Mouse (Mus musculus): Measurements from ENCODE around the gene Tapbpl.
"Not testable (repeated sequence)": the region's sequence is repeated elsewhere in the genome, so short reads cannot be mapped to it uniquely, and the experiment has no call there.

Tapbpl gene

GRCm38 (mm10) chr6:125231117-125232044, at the start of gene Tapbpl:
Gene Tapbpl, minus strand, starts transcription at chr6:125231860.
- peak; percentile 58 to 59 for DNase-seq

DNA sequence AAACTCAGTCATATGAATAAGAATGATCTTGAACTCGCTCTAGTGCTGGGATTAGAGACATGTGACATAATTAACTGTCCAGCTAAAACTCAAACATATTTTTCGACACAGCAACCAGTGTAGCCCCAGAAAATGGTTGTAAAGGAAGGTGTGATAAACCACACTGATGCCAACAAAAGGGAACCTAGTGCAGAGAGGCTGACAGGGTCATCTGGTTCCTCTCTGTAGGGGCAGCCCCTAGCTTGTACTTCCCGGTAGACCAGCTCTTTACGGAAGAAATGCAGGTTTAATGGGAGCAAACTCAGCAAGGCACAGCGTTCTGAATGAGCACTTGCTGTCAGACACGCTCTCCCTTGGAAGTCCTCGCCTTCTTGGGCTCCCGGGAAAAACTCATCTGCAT, 48.1 kb upstream of the Tapbpl start:
- DNase-seq = no peak

- no peak for DNase-seq
Measured at GRCm38 (mm10) chr6:125274841-125275563, 43.3 kb upstream of the Tapbpl start.

- no peak for DNase-seq
Measured at GRCm38 (mm10) chr6:125272228-125272785, 40.6 kb upstream of the Tapbpl start.

DNA sequence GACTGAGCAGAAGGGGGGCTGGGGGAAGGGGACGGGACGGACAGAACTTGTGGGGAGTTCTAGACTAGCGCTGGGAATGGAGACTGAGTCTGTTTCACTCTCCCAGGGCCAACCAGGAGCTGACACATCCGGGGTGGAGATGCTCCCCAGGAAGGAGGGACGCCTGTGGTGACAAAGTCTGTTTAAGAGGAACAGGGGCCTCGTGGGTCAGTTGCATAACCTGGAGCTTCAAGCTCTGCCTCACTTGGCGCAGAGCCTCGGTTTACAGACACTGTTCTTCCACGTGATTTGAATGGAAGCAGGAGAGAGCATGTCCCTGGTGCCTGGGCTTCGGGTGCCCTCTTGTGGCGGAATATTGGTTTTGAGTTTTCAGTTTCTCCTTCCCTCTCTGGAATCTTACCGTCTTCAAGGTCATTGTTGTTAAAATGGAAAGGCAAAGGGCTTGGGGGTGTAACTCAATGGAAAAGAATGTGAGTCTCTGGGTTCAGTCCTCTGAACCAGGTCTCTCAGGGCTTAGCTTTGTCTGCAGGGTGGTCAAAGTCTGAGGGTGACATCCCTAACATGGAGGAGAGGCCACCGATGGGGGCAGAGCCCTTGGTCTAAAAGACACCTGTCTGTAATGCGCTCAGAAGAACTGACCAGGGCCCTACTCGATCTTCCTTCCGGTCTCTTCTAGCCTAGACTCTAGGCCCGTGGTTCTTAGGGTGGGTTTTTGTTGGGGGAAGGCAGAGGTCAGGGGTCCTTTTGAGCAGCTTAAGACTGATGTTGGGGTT, 40.0 kb upstream of the Tapbpl start:
- peak; percentile 94 to 96 for DNase-seq

- no peak for DNase-seq
Measured at GRCm38 (mm10) chr6:125268799-125269198, 37.1 kb upstream of the Tapbpl start.

- DNase-seq = no peak
Measured at GRCm38 (mm10) chr6:125267469-125267868, 35.8 kb upstream of the Tapbpl start.

- DNase-seq = not testable (repeated sequence)
Measured at GRCm38 (mm10) chr6:125266600-125266999, 34.9 kb upstream of the Tapbpl start.

GRCm38 (mm10) chr6:125266091-125266490, 34.4 kb upstream of the Tapbpl start:
- no peak for DNase-seq

DNA sequence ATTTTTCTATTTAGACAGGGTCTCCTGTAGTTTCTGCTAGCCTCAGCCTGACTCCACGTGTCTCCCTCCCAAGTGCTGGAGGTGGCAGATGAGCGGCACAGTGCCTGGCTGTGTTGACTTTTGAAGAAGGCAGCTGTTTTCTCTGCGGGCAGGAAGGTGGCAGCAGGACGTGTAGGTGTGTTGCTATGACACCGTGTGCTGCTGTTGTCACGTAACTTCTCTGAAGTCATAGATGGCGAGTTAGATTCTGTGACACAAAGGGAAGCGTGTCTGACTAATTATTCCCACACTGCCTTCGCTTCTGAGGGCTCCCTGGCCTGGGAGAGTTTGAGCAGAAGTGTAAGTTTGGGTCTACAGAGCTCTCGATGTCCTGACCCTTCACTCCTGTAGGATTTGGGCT, 33.6 kb upstream of the Tapbpl start:
- DNase-seq = no peak

DNA sequence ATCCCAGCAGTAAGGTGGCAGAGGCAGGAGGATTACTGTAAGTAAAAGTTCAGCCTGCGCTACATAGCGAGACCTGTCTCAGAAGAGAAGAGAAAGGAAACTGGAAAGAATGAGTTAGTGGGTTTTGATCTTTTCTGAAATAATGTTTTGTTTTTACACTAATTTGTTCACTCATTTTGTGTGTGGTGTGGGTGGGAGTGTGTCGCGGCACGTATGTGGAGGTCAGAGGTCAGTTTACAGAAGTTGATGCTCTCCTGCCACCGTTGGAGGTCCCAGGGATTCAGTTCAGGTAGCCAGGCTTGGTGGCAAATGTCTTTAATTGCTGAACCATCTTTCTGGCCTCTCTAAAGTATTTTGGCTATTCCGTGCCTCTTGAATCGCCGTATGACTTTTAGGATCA, 32.6 kb upstream of the Tapbpl start:
- no peak for DNase-seq

DNA sequence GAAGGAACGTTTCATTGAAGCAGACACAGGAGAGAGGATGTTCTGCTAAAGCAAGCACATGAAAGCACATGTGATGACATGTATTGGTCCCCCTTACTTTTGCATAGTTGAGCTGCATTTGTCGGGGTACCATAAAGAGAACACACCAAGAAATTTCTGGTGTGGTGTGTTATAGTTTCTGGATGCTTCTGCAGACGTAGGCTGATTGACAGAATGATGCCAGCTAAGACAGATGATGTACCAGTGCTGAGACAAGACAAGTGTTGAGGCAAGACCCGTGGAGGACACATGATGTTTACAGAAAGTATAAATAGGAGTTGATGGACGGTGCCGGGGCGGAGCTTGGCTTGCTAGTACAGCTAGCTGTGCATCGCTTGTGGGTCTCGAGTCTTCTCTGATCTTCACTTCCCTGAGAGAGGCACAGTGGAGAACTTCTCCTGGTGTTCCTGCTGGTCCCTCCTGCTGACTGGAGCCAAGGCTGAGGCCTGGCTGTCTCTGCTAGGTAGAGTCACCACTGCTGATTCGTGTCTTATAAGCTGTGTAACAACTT, 28.4 kb upstream of the Tapbpl start:
- no peak for DNase-seq

GRCm38 (mm10) chr6:125256222-125256966, 24.7 kb upstream of the Tapbpl start:
- DNase-seq = peak; percentile 41 to 54

DNA sequence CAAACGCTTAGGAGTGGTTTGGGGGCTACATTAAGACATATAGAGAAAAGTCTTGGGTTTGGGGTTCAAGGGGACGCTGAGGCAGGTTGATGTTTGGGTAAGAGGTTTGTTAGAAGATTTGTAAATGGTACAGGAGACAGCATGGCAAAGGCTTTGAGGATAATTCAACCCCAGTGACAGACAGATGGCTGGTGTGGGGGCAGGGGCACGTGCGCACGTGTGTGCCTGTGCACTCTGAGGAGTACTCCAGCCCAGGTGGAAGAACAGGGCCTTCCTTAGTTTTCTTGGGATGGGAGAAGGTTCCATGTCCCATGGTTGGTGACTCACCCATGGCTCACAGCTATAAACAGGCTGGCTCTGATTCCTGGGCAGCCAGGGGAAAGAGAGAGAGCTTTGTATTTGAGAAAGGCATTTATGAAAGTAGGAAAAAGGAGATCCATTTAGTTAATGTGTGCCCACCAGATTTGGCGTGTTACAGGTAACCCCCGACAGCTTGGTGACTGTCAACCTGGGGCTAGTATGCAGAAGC, 23.9 kb upstream of the Tapbpl start:
- no peak for DNase-seq

DNA sequence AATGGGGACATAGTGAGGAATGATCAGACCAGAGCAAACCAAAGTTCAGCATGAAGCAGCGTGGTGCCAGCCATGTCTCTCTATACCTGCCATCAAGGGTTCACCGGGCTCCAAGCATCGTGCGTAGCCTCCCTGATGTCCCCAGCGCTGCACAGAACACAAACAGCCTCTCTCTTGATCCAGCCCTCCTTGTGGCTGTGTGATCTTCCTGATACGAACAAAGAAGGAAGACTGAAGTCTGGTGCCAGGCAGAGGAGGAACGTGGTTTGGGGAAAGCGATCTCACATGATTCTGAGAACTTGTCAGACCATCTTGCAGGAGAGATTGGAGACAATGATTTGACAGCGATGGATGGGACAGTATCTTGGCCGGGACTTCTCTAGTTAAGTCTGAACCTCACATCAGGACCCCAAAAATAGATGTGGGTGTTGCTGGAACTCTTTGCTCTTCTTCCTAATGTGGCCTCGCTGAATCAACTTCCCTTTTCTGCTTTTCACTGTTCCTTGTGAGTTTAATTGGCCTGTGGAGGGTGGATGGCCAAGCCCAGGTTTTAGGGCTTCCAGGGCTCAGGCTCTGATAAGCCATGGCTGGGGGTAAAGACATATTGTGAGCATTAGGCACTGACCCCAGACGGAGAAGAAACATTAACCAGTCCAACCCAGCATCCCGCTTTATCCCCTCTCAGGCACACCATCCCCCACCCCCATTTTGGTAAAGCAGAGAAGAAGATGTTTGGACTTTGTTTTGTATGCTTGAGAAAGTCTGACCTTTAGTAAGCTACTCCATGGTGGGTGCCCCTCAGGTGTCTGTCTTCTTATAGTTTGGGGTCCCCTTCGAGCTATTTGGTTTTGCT, 22.4 kb upstream of the Tapbpl start:
- DNase-seq = no peak

DNA sequence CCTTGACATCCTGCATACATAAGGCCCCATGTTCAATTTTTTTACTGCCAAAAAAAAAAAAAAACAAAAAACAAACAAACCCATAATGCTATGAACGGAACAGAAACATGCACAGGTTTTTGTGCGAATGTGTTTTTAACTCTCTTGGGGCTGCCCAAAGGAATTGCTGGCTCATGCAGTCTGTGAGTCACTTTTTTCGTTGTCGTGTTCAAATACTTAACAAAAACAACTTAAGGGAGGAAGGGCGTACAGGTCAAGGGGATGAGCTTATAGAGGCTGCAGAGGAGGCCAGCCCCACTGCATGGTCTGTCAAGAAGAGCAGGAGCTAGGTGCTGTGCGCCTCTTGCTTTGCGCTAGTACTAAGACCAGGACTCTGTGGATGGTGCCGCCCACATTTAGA, 21.1 kb upstream of the Tapbpl start:
- no peak for DNase-seq

GRCm38 (mm10) chr6:125252285-125252684, 20.6 kb upstream of the Tapbpl start:
- no peak for DNase-seq

- no peak for DNase-seq
Measured at GRCm38 (mm10) chr6:125244551-125244950, 12.9 kb upstream of the Tapbpl start.

DNA sequence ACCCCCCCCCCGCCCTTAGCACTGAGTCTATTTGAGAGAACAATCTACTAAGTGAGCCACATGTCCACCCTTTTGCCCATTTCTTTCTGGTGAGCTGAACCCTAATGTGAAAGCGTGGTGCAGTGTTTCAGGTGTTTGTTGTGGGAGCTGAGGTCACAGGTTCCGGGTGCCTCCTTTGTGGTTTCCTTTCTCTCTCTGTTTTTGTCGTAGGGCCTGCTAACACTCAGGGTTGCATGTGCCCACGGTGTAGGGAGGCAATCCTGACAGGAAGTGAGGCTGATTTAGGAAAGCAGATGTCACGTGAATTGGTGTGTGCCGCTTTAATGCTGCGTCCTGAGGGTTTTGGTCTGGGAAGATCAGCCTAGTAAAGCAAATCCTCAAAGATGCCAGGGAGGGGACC, 9.9 kb upstream of the Tapbpl start:
- no peak for DNase-seq

- DNase-seq = no peak
Measured at GRCm38 (mm10) chr6:125240617-125241016, 9.0 kb upstream of the Tapbpl start.

- no peak for DNase-seq
Measured at GRCm38 (mm10) chr6:125239547-125239946, 7.9 kb upstream of the Tapbpl start.
